Mouse (Mus musculus): ENCODE data around the gene Tkt. TPM values are rescaled to one million over a fixed set of nuclear protein-coding genes. Genes with fewer than 3 reads are reported as not detected.

The Tkt gene
- polyA plus RNA-seq, 1 experiment from 2014 or later = 131 TPM

DNA sequence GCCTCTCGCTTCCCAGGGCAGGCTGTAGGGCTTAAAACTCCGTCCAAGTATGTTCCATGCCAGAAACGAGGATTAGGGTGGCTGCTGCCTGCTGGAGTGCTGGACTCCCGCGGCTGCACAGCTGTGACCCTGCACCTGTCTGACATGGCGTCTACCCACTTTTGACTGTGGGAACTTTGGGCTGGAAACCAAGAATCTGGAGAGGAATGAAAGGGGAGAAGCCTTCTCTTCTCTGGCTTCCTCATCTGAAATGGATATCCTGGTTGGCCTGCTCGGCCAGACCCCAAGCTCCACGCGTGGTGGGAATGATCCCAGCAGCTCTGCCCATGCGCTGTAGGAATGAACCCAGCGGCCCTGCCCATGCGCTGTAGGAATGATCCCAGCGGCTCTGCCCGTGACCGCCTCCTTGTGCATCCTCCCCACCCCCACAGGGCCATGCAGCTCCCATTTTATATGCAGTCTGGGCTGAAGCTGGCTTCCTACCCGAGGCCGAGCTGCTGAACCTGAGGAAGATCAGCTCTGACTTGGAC lies 11.2 kb downstream of the Tkt start:
- ATAC-seq (replicated peaks; ENCODE audit: insufficient number of reproducible peaks, low FRiP score, low TSS enrichment, low read depth) (no peak), DNase-seq (ENCODE audit: low spot score) (no peak)
- no peaks in the 10 kb centered on the region for H3K4me1 ChIP-seq (ENCODE audit: control insufficient read depth, insufficient read depth, low read length)
- no peaks in the 10 kb centered on the region for H3K9me3 ChIP-seq (replicated peaks; ENCODE audit: control insufficient read depth, low read length)
- no peak overlapping the region for H3K27ac ChIP-seq (replicated peaks; ENCODE audit: low read depth, low read length)
- H3K27me3 ChIP-seq (ENCODE audit: control insufficient read depth, insufficient read depth, low read length) = no peaks in the 10 kb centered on the region
- peaks cover 8% of the 10 kb centered on the region for H3K36me3 ChIP-seq (replicated peaks; ENCODE audit: control insufficient read depth, insufficient read depth, low read depth, low read length)
- 86% methylated on average over 17 of the region's 17 CpGs for WGBS
- H3K4me2 ChIP-seq (ENCODE audit: low read depth, low read length) = no peak overlapping the region
- no peak overlapping the region for H3K9ac ChIP-seq (replicated peaks; ENCODE audit: low read length)
- no peak overlapping the region for H3K4me3 ChIP-seq (ENCODE audit: low read depth, low read length)

DNA sequence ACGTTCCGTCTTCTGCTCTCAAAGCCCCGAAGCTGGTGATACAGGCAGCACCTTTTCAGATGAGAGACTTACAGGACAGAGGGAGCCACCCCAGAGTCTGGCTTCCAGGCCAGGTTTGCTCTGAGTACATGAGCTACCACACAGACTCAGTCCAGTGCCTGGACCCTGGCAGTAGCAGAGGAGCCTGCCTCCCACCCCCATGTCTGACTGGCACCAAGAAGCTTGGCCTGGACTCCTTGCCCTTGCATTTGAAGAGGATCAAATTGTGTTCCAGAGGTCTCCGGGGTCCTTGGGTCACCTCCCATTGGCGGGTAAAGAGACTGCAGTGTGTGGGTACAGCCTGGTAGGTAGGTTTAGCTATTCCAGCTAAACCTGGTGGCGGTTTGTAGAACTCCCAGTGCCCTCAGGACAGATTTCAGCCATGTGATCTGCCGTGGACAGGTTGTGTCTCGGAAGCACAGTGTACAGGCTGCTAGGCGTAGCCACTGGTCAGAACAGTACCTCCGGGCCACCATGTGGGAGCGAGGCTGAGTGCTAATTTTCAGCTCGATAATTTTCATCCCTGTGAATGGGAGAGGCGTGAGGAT lies 12.7 kb downstream of the Tkt start:
- H3K4me3 ChIP-seq (ENCODE audit: low read depth, low read length) = no peak overlapping the region
- 87% methylated on average over 13 of the region's 13 CpGs for WGBS
- no peaks in the 10 kb centered on the region for H3K9me3 ChIP-seq (replicated peaks; ENCODE audit: control insufficient read depth, low read length)
- no peak overlapping the region for H3K4me2 ChIP-seq (ENCODE audit: low read depth, low read length)
- H3K27ac ChIP-seq (replicated peaks; ENCODE audit: low read depth, low read length) = no peak overlapping the region
- H3K9ac ChIP-seq (replicated peaks; ENCODE audit: low read length) = no peak overlapping the region
- no peak for ATAC-seq (replicated peaks; ENCODE audit: insufficient number of reproducible peaks, low FRiP score, low TSS enrichment, low read depth)
- no peaks in the 10 kb centered on the region for H3K27me3 ChIP-seq (ENCODE audit: control insufficient read depth, insufficient read depth, low read length)
- H3K36me3 ChIP-seq (replicated peaks; ENCODE audit: control insufficient read depth, insufficient read depth, low read depth, low read length) = peaks cover 18% of the 10 kb centered on the region
- H3K4me1 ChIP-seq (ENCODE audit: control insufficient read depth, insufficient read depth, low read length) = no peaks in the 10 kb centered on the region
- no peak for DNase-seq (ENCODE audit: low spot score)

DNA sequence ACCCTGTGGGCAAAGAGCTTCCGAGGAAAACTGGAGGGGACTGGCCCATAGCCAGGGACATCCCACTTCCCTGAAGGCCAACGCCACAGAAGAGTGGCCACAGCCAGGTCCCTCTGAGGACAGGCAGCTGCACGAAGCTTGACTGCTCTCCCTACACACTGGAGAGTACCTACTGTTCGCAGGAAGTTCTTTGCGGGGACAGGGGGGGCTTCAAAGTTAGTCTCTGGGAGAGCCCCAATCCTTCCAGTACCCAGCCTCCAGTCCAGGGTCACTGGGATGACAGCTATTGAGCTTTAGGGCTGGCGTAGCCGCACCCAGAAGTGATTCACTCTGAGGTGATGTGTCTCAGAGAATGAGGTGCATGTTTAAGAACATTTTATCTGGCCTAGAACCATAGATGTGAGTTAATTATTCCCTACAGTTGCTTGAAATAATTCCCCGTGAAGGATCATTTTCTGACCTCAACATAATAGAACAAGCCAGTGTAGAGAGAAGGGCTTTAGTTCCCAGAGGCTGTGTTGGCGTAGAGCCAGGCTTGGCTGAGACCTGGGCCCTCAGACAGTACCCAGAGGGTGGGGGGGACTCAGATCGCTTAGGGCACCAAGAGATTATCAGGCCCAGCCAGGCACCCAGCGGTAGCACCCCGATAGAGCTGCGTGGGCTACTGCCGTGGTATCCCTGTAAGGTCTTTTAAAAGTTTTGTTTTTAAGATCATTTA lies 13.5 kb downstream of the Tkt start:
- Histone ChIP-seq H3K4me2 (ENCODE audit: low read depth, low read length) (no peak overlapping the region), H3K9ac (replicated peaks; ENCODE audit: low read length) (no peak overlapping the region), H3K27ac (replicated peaks; ENCODE audit: low read depth, low read length) (no peak overlapping the region), H3K4me1 (ENCODE audit: control insufficient read depth, insufficient read depth, low read length) (no peaks in the 10 kb centered on the region), H3K36me3 (replicated peaks; ENCODE audit: control insufficient read depth, insufficient read depth, low read depth, low read length) (peaks cover 19% of the 10 kb centered on the region), H3K9me3 (replicated peaks; ENCODE audit: control insufficient read depth, low read length) (no peaks in the 10 kb centered on the region), H3K4me3 (ENCODE audit: low read depth, low read length) (no peak overlapping the region), H3K27me3 (ENCODE audit: control insufficient read depth, insufficient read depth, low read length) (no peaks in the 10 kb centered on the region)
- ATAC-seq (replicated peaks; ENCODE audit: insufficient number of reproducible peaks, low FRiP score, low TSS enrichment, low read depth) = no peak
- 90% methylated on average over 14 of the region's 14 CpGs for WGBS
- DNase-seq (ENCODE audit: low spot score) = no peak

DNA sequence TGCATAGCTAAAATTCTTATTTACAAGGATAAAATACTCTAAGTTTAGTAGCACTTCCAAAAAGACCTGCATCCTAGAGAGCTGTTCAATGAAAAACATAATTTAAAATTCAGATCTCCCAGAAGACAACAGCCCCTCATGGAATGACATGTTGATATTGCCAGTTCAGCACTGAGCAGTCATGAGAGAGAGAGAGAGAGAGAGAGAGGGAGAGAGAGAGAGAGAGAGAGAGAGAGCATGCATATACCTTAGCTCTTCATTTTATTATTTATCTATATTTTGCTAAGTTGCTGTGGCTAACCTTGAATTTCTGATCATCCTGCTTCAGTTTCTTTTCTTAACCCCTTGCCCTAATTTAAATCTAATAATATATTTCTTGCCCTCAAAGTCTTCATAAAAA lies 14.2 kb downstream of the Tkt start:
- H3K4me2 ChIP-seq (ENCODE audit: low read depth, low read length) = no peak overlapping the region
- no peak overlapping the region for H3K4me3 ChIP-seq (ENCODE audit: low read depth, low read length)
- DNase-seq (ENCODE audit: low spot score) (no peak), ATAC-seq (replicated peaks; ENCODE audit: insufficient number of reproducible peaks, low FRiP score, low TSS enrichment, low read depth) (no peak)
- H3K9ac ChIP-seq (replicated peaks; ENCODE audit: low read length) = no peak overlapping the region
- H3K36me3 ChIP-seq (replicated peaks; ENCODE audit: control insufficient read depth, insufficient read depth, low read depth, low read length) = peaks cover 25% of the 10 kb centered on the region
- H3K27me3 ChIP-seq (ENCODE audit: control insufficient read depth, insufficient read depth, low read length) = no peaks in the 10 kb centered on the region
- no peak overlapping the region for H3K27ac ChIP-seq (replicated peaks; ENCODE audit: low read depth, low read length)
- no peaks in the 10 kb centered on the region for H3K9me3 ChIP-seq (replicated peaks; ENCODE audit: control insufficient read depth, low read length)
- no peaks in the 10 kb centered on the region for H3K4me1 ChIP-seq (ENCODE audit: control insufficient read depth, insufficient read depth, low read length)

DNA sequence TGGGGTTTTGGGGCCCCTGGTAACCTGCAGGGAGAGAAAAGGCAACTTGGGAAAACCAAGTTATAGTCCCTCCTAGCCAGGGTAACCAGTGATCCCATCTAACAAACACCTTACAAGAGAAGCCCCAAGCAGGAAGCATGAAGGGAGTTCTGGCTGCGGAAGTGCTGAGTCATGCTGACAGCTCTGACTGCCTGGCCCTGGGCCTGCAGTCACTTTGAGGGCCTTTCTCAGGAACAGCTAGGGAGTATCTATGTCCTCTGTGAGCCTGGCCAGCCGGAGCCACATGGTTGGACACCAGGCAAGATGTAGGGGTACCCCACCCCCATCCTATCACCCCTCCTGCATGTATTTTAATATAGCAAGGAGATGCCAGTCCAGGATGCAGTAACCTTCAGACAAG lies 16.3 kb downstream of the Tkt start:
- 94% methylated on average over 2 of the region's 2 CpGs for WGBS
- H3K36me3 ChIP-seq (replicated peaks; ENCODE audit: control insufficient read depth, insufficient read depth, low read depth, low read length) = peaks cover 31% of the 10 kb centered on the region
- no peak for DNase-seq (ENCODE audit: low spot score)
- H3K27me3 ChIP-seq (ENCODE audit: control insufficient read depth, insufficient read depth, low read length) = no peaks in the 10 kb centered on the region
- no peak overlapping the region for H3K4me2 ChIP-seq (ENCODE audit: low read depth, low read length)
- H3K4me1 ChIP-seq (ENCODE audit: control insufficient read depth, insufficient read depth, low read length) = no peaks in the 10 kb centered on the region
- H3K4me3 ChIP-seq (ENCODE audit: low read depth, low read length) = no peak overlapping the region
- no peaks in the 10 kb centered on the region for H3K9me3 ChIP-seq (replicated peaks; ENCODE audit: control insufficient read depth, low read length)
- no peak overlapping the region for H3K9ac ChIP-seq (replicated peaks; ENCODE audit: low read length)
- ATAC-seq (replicated peaks; ENCODE audit: insufficient number of reproducible peaks, low FRiP score, low TSS enrichment, low read depth) = no peak
- no peak overlapping the region for H3K27ac ChIP-seq (replicated peaks; ENCODE audit: low read depth, low read length)

DNA sequence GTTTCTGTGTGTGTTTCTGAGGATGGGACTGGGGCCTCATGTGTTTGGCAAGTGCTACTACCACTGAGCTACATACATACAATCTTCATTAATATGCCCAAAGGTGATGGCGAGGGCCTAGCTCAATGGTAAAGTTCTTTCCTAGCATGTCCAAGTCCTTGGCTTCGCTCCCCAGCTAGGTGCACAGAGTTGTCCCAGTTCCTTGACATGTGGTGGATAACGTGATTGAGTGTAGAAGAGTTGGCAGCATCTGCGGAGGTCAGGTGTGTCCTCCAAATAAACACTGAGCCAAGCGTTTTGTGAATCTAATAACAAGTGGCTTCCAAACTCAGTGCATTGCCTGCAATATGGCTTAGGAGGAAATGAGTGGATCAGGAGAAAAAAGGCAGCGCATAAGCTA lies 18.2 kb downstream of the Tkt start:
- WGBS = 88% methylated on average over 6 of the region's 6 CpGs
- no peak overlapping the region for H3K4me2 ChIP-seq (ENCODE audit: low read depth, low read length)
- H3K27ac ChIP-seq (replicated peaks; ENCODE audit: low read depth, low read length) = no peak overlapping the region
- no peak overlapping the region for H3K9ac ChIP-seq (replicated peaks; ENCODE audit: low read length)
- ATAC-seq (replicated peaks; ENCODE audit: insufficient number of reproducible peaks, low FRiP score, low TSS enrichment, low read depth) (no peak), DNase-seq (ENCODE audit: low spot score) (no peak)
- no peak overlapping the region for H3K4me3 ChIP-seq (ENCODE audit: low read depth, low read length)
- H3K9me3 ChIP-seq (replicated peaks; ENCODE audit: control insufficient read depth, low read length) = no peaks in the 10 kb centered on the region
- H3K36me3 ChIP-seq (replicated peaks; ENCODE audit: control insufficient read depth, insufficient read depth, low read depth, low read length) = peaks cover 24% of the 10 kb centered on the region
- no peaks in the 10 kb centered on the region for H3K27me3 ChIP-seq (ENCODE audit: control insufficient read depth, insufficient read depth, low read length)
- no peaks in the 10 kb centered on the region for H3K4me1 ChIP-seq (ENCODE audit: control insufficient read depth, insufficient read depth, low read length)

DNA sequence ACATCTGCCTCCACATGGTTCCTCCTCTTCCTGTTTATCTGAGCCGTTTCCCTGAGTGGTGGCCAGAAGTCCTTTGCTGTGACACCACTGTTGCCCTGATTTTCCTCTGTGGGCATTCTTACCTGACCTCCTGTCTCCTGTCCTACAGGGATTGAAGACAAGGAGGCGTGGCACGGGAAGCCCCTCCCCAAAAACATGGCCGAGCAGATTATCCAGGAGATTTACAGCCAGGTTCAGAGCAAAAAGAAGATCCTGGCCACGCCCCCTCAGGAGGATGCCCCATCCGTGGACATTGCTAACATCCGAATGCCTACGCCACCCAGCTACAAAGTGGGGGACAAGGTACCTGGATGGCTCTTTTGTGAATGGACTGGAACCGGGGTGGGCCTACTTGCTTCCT lies 19.9 kb downstream of the Tkt start:
- Histone ChIP-seq H3K4me2 (ENCODE audit: low read depth, low read length) (no peak overlapping the region), H3K4me3 (ENCODE audit: low read depth, low read length) (no peak overlapping the region), H3K27ac (replicated peaks; ENCODE audit: low read depth, low read length) (no peak overlapping the region), H3K4me1 (ENCODE audit: control insufficient read depth, insufficient read depth, low read length) (no peaks in the 10 kb centered on the region), H3K36me3 (replicated peaks; ENCODE audit: control insufficient read depth, insufficient read depth, low read depth, low read length) (peaks cover 30% of the 10 kb centered on the region), H3K27me3 (ENCODE audit: control insufficient read depth, insufficient read depth, low read length) (no peaks in the 10 kb centered on the region), H3K9me3 (replicated peaks; ENCODE audit: control insufficient read depth, low read length) (no peaks in the 10 kb centered on the region), H3K9ac (replicated peaks; ENCODE audit: low read length) (no peak overlapping the region)
- DNase-seq (ENCODE audit: low spot score) = no peak
- ATAC-seq (replicated peaks; ENCODE audit: insufficient number of reproducible peaks, low FRiP score, low TSS enrichment, low read depth) = no peak
- WGBS = 88% methylated on average over 9 of the region's 9 CpGs

DNA sequence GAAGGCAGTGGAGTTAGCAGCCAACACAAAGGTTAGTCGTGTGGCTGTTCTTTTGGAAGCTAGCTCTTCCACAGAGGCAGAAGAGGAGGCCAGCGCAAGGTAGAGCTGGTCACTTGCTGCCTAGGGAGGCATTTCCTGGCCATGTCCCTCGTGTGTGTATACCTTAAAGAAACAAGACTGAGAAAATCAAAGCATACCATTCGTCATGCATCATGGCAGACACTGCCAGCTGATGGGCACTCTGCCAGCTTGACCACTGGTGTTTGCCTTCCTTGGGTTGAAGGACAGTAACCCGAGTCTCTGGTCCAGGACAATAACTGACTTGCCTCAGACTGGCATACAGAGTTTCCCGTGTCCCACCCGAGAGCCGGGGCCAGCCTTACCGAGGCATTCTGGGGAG lies 22.1 kb downstream of the Tkt start:
- Histone ChIP-seq H3K27ac (replicated peaks; ENCODE audit: low read depth, low read length) (no peak overlapping the region), H3K27me3 (ENCODE audit: control insufficient read depth, insufficient read depth, low read length) (no peaks in the 10 kb centered on the region), H3K4me3 (ENCODE audit: low read depth, low read length) (no peak overlapping the region), H3K4me1 (ENCODE audit: control insufficient read depth, insufficient read depth, low read length) (no peaks in the 10 kb centered on the region), H3K36me3 (replicated peaks; ENCODE audit: control insufficient read depth, insufficient read depth, low read depth, low read length) (peaks cover 30% of the 10 kb centered on the region), H3K9me3 (replicated peaks; ENCODE audit: control insufficient read depth, low read length) (no peaks in the 10 kb centered on the region), H3K9ac (replicated peaks; ENCODE audit: low read length) (no peak overlapping the region), H3K4me2 (ENCODE audit: low read depth, low read length) (no peak overlapping the region)
- WGBS = 90% methylated on average over 9 of the region's 9 CpGs
- DNase-seq (ENCODE audit: low spot score) (no peak), ATAC-seq (replicated peaks; ENCODE audit: insufficient number of reproducible peaks, low FRiP score, low TSS enrichment, low read depth) (no peak)

All from embryonic facial prominence, embryonic 11.5 days (tissue).